Mouse (Mus musculus) urinary bladder, adult 2 months (tissue): ENCODE data around the gene Tmem253. TPM values are rescaled to one million over a fixed set of nuclear protein-coding genes. Genes with fewer than 3 reads are reported as not detected.

Source experiments
- DNase-seq: peaks from one replicate; pipeline ENCODE4 v3.0.0; 2022; ENCODE audit warnings: low spot score
- polyA plus RNA-seq: library from polyadenylated mRNA; depleted of rRNA; stranded (reverse); fragments of >200 nt; gene quantifications from 2 replicates; pipeline ENCODE4 v1.2.3, GENCODE M21; 2012; rRNA removed

Tmem253 gene
- polyA plus RNA-seq = 1.1 and 1.5 TPM in 2 replicates

GRCm38 (mm10) chr14:52015445-52016100, at the start of gene Tmem253:
Gene Tmem253, plus strand, starts transcription at chr14:52015658.
- no peak for DNase-seq

- DNase-seq = no peak
Observed at GRCm38 (mm10) chr14:51967400-51967799, 48.1 kb upstream of the Tmem253 start.

- DNase-seq = no peak
Observed at GRCm38 (mm10) chr14:51979252-51979651, 36.2 kb upstream of the Tmem253 start.

GRCm38 (mm10) chr14:51983251-51983650, 32.2 kb upstream of the Tmem253 start:
- no peak for DNase-seq

GRCm38 (mm10) chr14:51983855-51984246, 31.6 kb upstream of the Tmem253 start:
- no peak for DNase-seq

- peak; percentile 77 for DNase-seq
Observed at GRCm38 (mm10) chr14:51984247-51985231, 30.9 kb upstream of the Tmem253 start, which contains the start of gene Arhgef40. Gene Arhgef40, plus strand, starts transcription at chr14:51984719.

- DNase-seq = peak; percentile 57
Observed at GRCm38 (mm10) chr14:51985301-51986152, 29.9 kb upstream of the Tmem253 start.

- no peak for DNase-seq
Observed at GRCm38 (mm10) chr14:51986153-51986505, 29.3 kb upstream of the Tmem253 start.

- no peak for DNase-seq
Observed at GRCm38 (mm10) chr14:51987177-51987576, 28.3 kb upstream of the Tmem253 start.

GRCm38 (mm10) chr14:51988731-51989130, 26.7 kb upstream of the Tmem253 start:
- DNase-seq = no peak

GRCm38 (mm10) chr14:51989461-51989970, 25.9 kb upstream of the Tmem253 start:
- no peak for DNase-seq

- no peak for DNase-seq
Observed at GRCm38 (mm10) chr14:51994453-51994852, 21.0 kb upstream of the Tmem253 start.

GRCm38 (mm10) chr14:51995219-51995871, 20.1 kb upstream of the Tmem253 start:
- DNase-seq = no peak

GRCm38 (mm10) chr14:51996231-51996841, 19.1 kb upstream of the Tmem253 start:
- no peak for DNase-seq

GRCm38 (mm10) chr14:51996866-51997265, 18.6 kb upstream of the Tmem253 start:
- DNase-seq = no peak

GRCm38 (mm10) chr14:51997483-51997882, 18.0 kb upstream of the Tmem253 start:
- no peak for DNase-seq

GRCm38 (mm10) chr14:52003981-52004495, 11.4 kb upstream of the Tmem253 start:
- DNase-seq = no peak

- DNase-seq = no peak
Observed at GRCm38 (mm10) chr14:52005141-52005540, 10.3 kb upstream of the Tmem253 start.

- no peak for DNase-seq
Observed at GRCm38 (mm10) chr14:52005616-52006015, 9.8 kb upstream of the Tmem253 start.

- DNase-seq = no peak
Observed at GRCm38 (mm10) chr14:52006241-52006640, 9.2 kb upstream of the Tmem253 start.
